Comparison of ENCODE assay signal across 10 mouse cellular contexts in genomic region chr13:51418942-51419451, GRCm38 (mm10). TPM values are rescaled to one million over a fixed set of nuclear protein-coding genes. Genes with fewer than 3 reads are reported as not detected.
A peak's percentile ranks its signal among the peaks of the same experiment; 100 is the strongest.
DNase-seq lines count a peak whose midpoint lies in the region; ATAC-seq and TF ChIP-seq lines count a peak whose summit lies in the region.
"Had no signal": no experiment of that assay in that cellular context is flagged by ENCODE, and none has a peak within 500 bp of the region (broad histone marks: within the 10 kb centered on the region; RNA-seq: fewer than 3 reads in every experiment).

No protein-coding gene starts in this region.

- DNase-seq in heart, postnatal 14 days: no peak
- no peak for DNase-seq in ES-E14 (ENCODE audit: low read depth, low spot score)
- no peak for DNase-seq in urinary bladder, postnatal 36 days (ENCODE audit: low spot score in 2 of 2)
- DNase-seq in c-Kit-positive CD71-positive TER-119-positive erythroid progenitor cells, embryonic 14.5 days (ENCODE audit: low spot score): no peak

- in situ Hi-C loops in ES-E14 (cut with MboI; ENCODE audit: low sequenced_read_pairs in 2 of 2, unreplicated experiment in 2 of 2): loop anchor here in 1 of 2 experiments (25.0 kb wide), 1 partner anchor 232 kb away; no protein-coding TSS in a partner anchor

- H3K36me3 ChIP-seq in heart, embryonic 16.5 days (ENCODE audit: control insufficient read depth, insufficient read depth): peaks cover 16% of the 10 kb centered on the region
- no peaks in the 10 kb centered on the region for H3K36me3 ChIP-seq in ES-E14 (ENCODE audit: control insufficient read depth, insufficient read depth, low read length, poor library complexity, severe bottlenecking)
- peaks cover 12% of the 10 kb centered on the region; the same call in 1 of the 2 replicates for H3K36me3 ChIP-seq in forebrain, embryonic 12.5 days (replicated peaks)
- no peaks in the 10 kb centered on the region for H3K36me3 ChIP-seq in liver, embryonic 15.5 days (replicated peaks)
- H3K36me3 ChIP-seq: liver, embryonic 13.5 days had no signal

- 0 out of 2 replicates have a peak overlapping the region, but pooled peaks have one; percentile 7 for H3K4me3 ChIP-seq in heart, embryonic 16.5 days (ENCODE audit: low read length)
- no peak overlapping the region for H3K4me3 ChIP-seq in ES-E14 (ENCODE audit: insufficient read depth in 1 of 2, low read depth in 1 of 2, low read length in 2 of 2, poor library complexity in 1 of 2, severe bottlenecking in 1 of 2)
- no peak overlapping the region for H3K4me3 ChIP-seq in forebrain, embryonic 12.5 days (replicated peaks)
- no peak overlapping the region for H3K4me3 ChIP-seq in liver, embryonic 15.5 days (replicated peaks)
- H3K4me3 ChIP-seq: liver, embryonic 13.5 days had no signal

- ATAC-seq in heart, embryonic 16.5 days (replicated peaks; ENCODE audit: extremely low read depth, insufficient read depth, low FRiP score): no peak
- peak; percentile 45 for ATAC-seq in forebrain, embryonic 12.5 days (ENCODE audit: low FRiP score)
- no peak for ATAC-seq in liver, embryonic 15.5 days (ENCODE audit: insufficient read depth)
- no peak for ATAC-seq in megakaryocyte-erythroid progenitor cell, adult 5-6 weeks (replicated peaks; ENCODE audit: low FRiP score, low TSS enrichment, poor library complexity, severe bottlenecking)

- peak overlapping the region; percentile 52 for H3K9ac ChIP-seq in heart, embryonic 16.5 days (ENCODE audit: low read length)
- H3K9ac ChIP-seq in ES-E14 (ENCODE audit: insufficient read depth, low read depth, low read length, poor library complexity, severe bottlenecking): peak overlapping the region; percentile 41; the same call in 1 of the 2 replicates
- no peak overlapping the region for H3K9ac ChIP-seq in forebrain, embryonic 12.5 days
- H3K9ac ChIP-seq in liver, embryonic 15.5 days: no peak overlapping the region
- H3K9ac ChIP-seq: liver, embryonic 13.5 days had no signal

- no peaks in the 10 kb centered on the region; the same call in 1 of the 2 replicates for H3K9me3 ChIP-seq in heart, embryonic 16.5 days (replicated peaks; ENCODE audit: control insufficient read depth, low read length)
- no peaks in the 10 kb centered on the region for H3K9me3 ChIP-seq in ES-E14 (ENCODE audit: control insufficient read depth, insufficient read depth, low read depth, low read length)
- H3K9me3 ChIP-seq in forebrain, embryonic 12.5 days: no peaks in the 10 kb centered on the region
- H3K9me3 ChIP-seq in liver, embryonic 15.5 days (replicated peaks): no peaks in the 10 kb centered on the region
- H3K9me3 ChIP-seq: liver, embryonic 13.5 days had no signal

- WGBS in heart, embryonic 16.5 days: 71% methylated on average over 19 of the region's 19 CpGs
- WGBS in forebrain, embryonic 12.5 days: 81% methylated on average over 19 of the region's 19 CpGs
- WGBS in liver, embryonic 15.5 days (ENCODE audit: insufficient replicate concordance): 68% methylated on average over 19 of the region's 19 CpGs

- intact Hi-C loops in heart, postnatal 14 days (cut with DNase I): loop anchor here (2.0 to 10.0 kb wide), 4 partner anchors 210 to 470 kb away; partner anchors contain the start of gene Spin1

- peak overlapping the region; percentile 50 for H3K4me2 ChIP-seq in heart, embryonic 16.5 days (ENCODE audit: low read depth, low read length)
- H3K4me2 ChIP-seq in forebrain, embryonic 12.5 days: peak overlapping the region; percentile 40
- H3K4me2 ChIP-seq in liver, embryonic 15.5 days: peak overlapping the region; percentile 21
- H3K4me2 ChIP-seq: liver, embryonic 13.5 days had no signal

- H3K27ac ChIP-seq in heart, embryonic 16.5 days (ENCODE audit: low read length): no peak overlapping the region
- no peak overlapping the region for H3K27ac ChIP-seq in ES-E14 (ENCODE audit: insufficient read depth, low read depth, low read length, poor library complexity, severe bottlenecking)
- no peak overlapping the region for H3K27ac ChIP-seq in forebrain, embryonic 12.5 days
- H3K27ac ChIP-seq in liver, embryonic 15.5 days (replicated peaks): no peak overlapping the region
- H3K27ac ChIP-seq: liver, embryonic 13.5 days had no signal

- H3K27me3 ChIP-seq in heart, embryonic 16.5 days (ENCODE audit: control insufficient read depth, insufficient read depth, low read length): no peaks in the 10 kb centered on the region
- no peaks in the 10 kb centered on the region for H3K27me3 ChIP-seq in forebrain, embryonic 12.5 days
- H3K27me3 ChIP-seq in liver, embryonic 15.5 days: no peaks in the 10 kb centered on the region
- H3K27me3 ChIP-seq: liver, embryonic 13.5 days had no signal

- H3K4me1 ChIP-seq in heart, embryonic 16.5 days (ENCODE audit: control insufficient read depth, insufficient read depth, low read length): peaks cover 11% of the 10 kb centered on the region
- no peaks in the 10 kb centered on the region; a peak in 1 of 4 replicates for H3K4me1 ChIP-seq in ES-E14 (ENCODE audit: control insufficient read depth in 2 of 2, insufficient read depth in 2 of 2, low read length in 2 of 2, poor library complexity in 1 of 2)
- H3K4me1 ChIP-seq in forebrain, embryonic 12.5 days: peaks cover 23% of the 10 kb centered on the region
- no peaks in the 10 kb centered on the region for H3K4me1 ChIP-seq in liver, embryonic 15.5 days (replicated peaks)
- H3K4me1 ChIP-seq: liver, embryonic 13.5 days had no signal

TF ChIP-seq in ES-E14, 5 proteins besides CTCF, POLR2A, EP300 and RAD21:
- no peak for TF ChIP-seq ZNF384 (IDR thresholded peaks at IDR 0.05; ENCODE audit: low read depth, low read length)
- no peak for TF ChIP-seq HCFC1 (IDR thresholded peaks at IDR 0.05; ENCODE audit: borderline replicate concordance, insufficient read depth, low read length)
- no peak for TF ChIP-seq CHD2 (IDR thresholded peaks at IDR 0.05; ENCODE audit: low read depth, low read length)
- no peak for TF ChIP-seq MAFK (IDR thresholded peaks at IDR 0.05; ENCODE audit: insufficient read depth, low read depth, low read length)
- no peak for TF ChIP-seq ZC3H11A (IDR thresholded peaks at IDR 0.05; ENCODE audit: borderline replicate concordance, low read depth, low read length)

RNA-seq across cellular contexts. Expression of gene S1pr3, which starts 10.6 kb away (rescaled TPM):
- polyA plus RNA-seq in heart, embryonic 16.5 days (2015; fragmentation: Nextera tagmentation; extraction: Ambion mirVana): 23.4 and 30.2 TPM in 2 replicates
- total RNA-seq in heart, postnatal 14 days (2021): 10 to 100 TPM; 17.9 to 18.4 TPM
- total RNA-seq in ES-E14 (2012; rRNA removed): 1.2 and 2.6 TPM in 2 replicates
- 27.8 and 32.0 TPM in 2 replicates for polyA plus RNA-seq in forebrain, embryonic 12.5 days (2016; fragmentation: Nextera tagmentation; extraction: Ambion mirVana)
- polyA plus RNA-seq in liver, embryonic 15.5 days (2015; fragmentation: Nextera tagmentation; extraction: Ambion mirVana): 1.5 and 1.7 TPM in 2 replicates
- total RNA-seq in megakaryocyte-erythroid progenitor cell, adult 5-6 weeks (2014; fragmentation: Nextera tagmentation): 0.31 TPM in 1 of 2 replicates, not detected in the other
- total RNA-seq in megakaryocyte-erythroid progenitor cell, adult 5-6 weeks (2017): 0.33 and 0.42 TPM in 2 replicates
- total RNA-seq: MEL had no signal

Comparison
In these comparisons a context has a peak if more than half of its experiments do, and no peak if none do; other contexts are left out.
1. H3K9ac ChIP-seq: peak in heart, embryonic 16.5 days (single experiment) and ES-E14 (single experiment); none in forebrain, embryonic 12.5 days (single experiment) and liver, embryonic 15.5 days (single experiment).
2. Peak in every context shown above with its lines, with median percentiles within 50 percentile points of each other: H3K4me2 ChIP-seq.